21 mouse cellular contexts compared by ENCODE assay signal in genomic region chr13:101732675-101733074, GRCm38 (mm10). TPM values are rescaled to one million over a fixed set of nuclear protein-coding genes. Genes with fewer than 3 reads are reported as not detected.
DNase-seq lines count a peak whose midpoint lies in the region; ATAC-seq and TF ChIP-seq lines count a peak whose summit lies in the region.
"Had no signal": no experiment of that assay in that cellular context is flagged by ENCODE, and none has a peak within 500 bp of the region (broad histone marks: within the 10 kb centered on the region; RNA-seq: fewer than 3 reads in every experiment).

No protein-coding gene starts in this region.

- H3K36me3 ChIP-seq in kidney, postnatal 0 days (ENCODE audit: insufficient read depth, low read length): no peaks in the 10 kb centered on the region
- H3K36me3 ChIP-seq: forebrain, embryonic 15.5 days; heart, embryonic 12.5 days; limb, embryonic 12.5 days; liver, embryonic 13.5 days; stomach, embryonic 15.5 days had no signal

- TF ChIP-seq CTCF in kidney, postnatal 0 days (IDR thresholded peaks at IDR 0.05; ENCODE audit: low read depth): no peak

- WGBS in kidney, postnatal 0 days: 71% methylated on average over 10 of the region's 10 CpGs

- H3K9ac ChIP-seq in kidney, postnatal 0 days (ENCODE audit: low read depth, low read length): no peak overlapping the region
- H3K9ac ChIP-seq: forebrain, embryonic 15.5 days; heart, embryonic 12.5 days; limb, embryonic 12.5 days; liver, embryonic 13.5 days; stomach, embryonic 15.5 days had no signal

- 0 out of 2 replicates have a peak overlapping the region, but pooled peaks have one; percentile 31 for H3K27ac ChIP-seq in kidney, postnatal 0 days
- H3K27ac ChIP-seq: forebrain, embryonic 15.5 days; hindbrain, postnatal 0 days; limb, embryonic 12.5 days; liver, embryonic 13.5 days; stomach, embryonic 15.5 days had no signal

- ATAC-seq in kidney, postnatal 0 days (replicated peaks; ENCODE audit: low FRiP score, low read depth): no peak
- ATAC-seq: activated CD4-positive, CD25-positive, alpha-beta regulatory T cell, adult 4 months; forebrain, embryonic 15.5 days; hindbrain, postnatal 0 days had no signal

- no peak overlapping the region for H3K4me3 ChIP-seq in kidney, postnatal 0 days (replicated peaks; ENCODE audit: low read depth, low read length)
- H3K4me3 ChIP-seq: erythroblast, embryonic 14.5 days; forebrain, embryonic 15.5 days; heart, embryonic 12.5 days; limb, embryonic 12.5 days; liver, embryonic 13.5 days; stomach, embryonic 15.5 days had no signal

- no peak overlapping the region for H3K4me2 ChIP-seq in kidney, postnatal 0 days (ENCODE audit: low read length)
- H3K4me2 ChIP-seq: forebrain, embryonic 15.5 days; heart, embryonic 12.5 days; liver, embryonic 13.5 days; stomach, embryonic 15.5 days had no signal

- peaks cover 8% of the 10 kb centered on the region for H3K4me1 ChIP-seq in kidney, postnatal 0 days (replicated peaks; ENCODE audit: insufficient read depth, low read length)

- H3K9me3 ChIP-seq in kidney, postnatal 0 days (replicated peaks; ENCODE audit: low read length): no peaks in the 10 kb centered on the region
- H3K9me3 ChIP-seq: forebrain, embryonic 15.5 days; heart, embryonic 12.5 days; limb, embryonic 12.5 days; liver, embryonic 13.5 days; stomach, embryonic 15.5 days had no signal

- DNase-seq in kidney, postnatal 0 days (ENCODE audit: low spot score): no peak
- no peak for DNase-seq in kidney, adult 8-10 months
- DNase-seq in thymus, postnatal 25 days: peak; percentile 31
- no peak for DNase-seq in thymus, postnatal 10 days (ENCODE audit: low spot score in 2 of 2)
- peak; percentile 20 for DNase-seq in forelimb bud, embryonic 11.5 days (ENCODE audit: low read depth, low spot score)
- no peak for DNase-seq in MN1 (ENCODE audit: low spot score)
- DNase-seq in left cerebral cortex, adult 8-10 months (ENCODE audit: low spot score in 2 of 2): no peak
- DNase-seq: adrenal gland, postnatal 10 days; cerebellum, adult 11-12 months; cerebellum, postnatal 14 days; kidney, adult 18-20 months; kidney, postnatal 4 days; liver, embryonic 13.5 days; retina, postnatal 1 day had no signal

- H3K27me3 ChIP-seq in kidney, postnatal 0 days (ENCODE audit: insufficient read depth, low read length): no peaks in the 10 kb centered on the region
- H3K27me3 ChIP-seq: forebrain, embryonic 15.5 days; heart, embryonic 12.5 days; liver, embryonic 13.5 days; stomach, embryonic 15.5 days had no signal

RNA-seq across cellular contexts. Expression of gene Pik3r1, which starts 35.3 kb away (rescaled TPM):
- 30.3 and 35.8 TPM in 2 replicates for polyA plus RNA-seq in kidney, postnatal 0 days (2015; fragmentation: Nextera tagmentation; extraction: Ambion mirVana)
- 100 to 1,000 TPM; 124 to 134 (median 126) TPM for total RNA-seq in left cerebral cortex, adult 8-10 months (2022)

Comparison
In these comparisons a context has a peak if more than half of its experiments do, and no peak if none do; other contexts are left out.
1. DNase-seq: peak in thymus, postnatal 25 days (single experiment) and forelimb bud, embryonic 11.5 days (single experiment); none in kidney, postnatal 0 days (single experiment), kidney, adult 8-10 months (0 of 2), thymus, postnatal 10 days (0 of 2), MN1 (single experiment) and left cerebral cortex, adult 8-10 months (0 of 2).